Mouse (Mus musculus): ENCODE data around the gene Noxred1.
"Not testable (repeated sequence)": the region's sequence is repeated elsewhere in the genome, so short reads cannot be mapped to it uniquely, and the experiment has no call there.

Gene Noxred1

GRCm38 (mm10) chr12:87229633-87230032 lies 8.9 kb downstream of the Noxred1 start:
- DNase-seq (ENCODE audit: low spot score in 2 of 2): no peak

GRCm38 (mm10) chr12:87226801-87227200 lies 11.7 kb downstream of the Noxred1 start:
- no peak for DNase-seq (ENCODE audit: low spot score in 2 of 2)

GRCm38 (mm10) chr12:87224950-87225349 lies 13.6 kb downstream of the Noxred1 start:
- no peak for DNase-seq (ENCODE audit: low spot score in 2 of 2)

GRCm38 (mm10) chr12:87219362-87219761 lies 19.2 kb downstream of the Noxred1 start:
- DNase-seq (ENCODE audit: low spot score in 2 of 2): no peak

- no peak for DNase-seq (ENCODE audit: low spot score in 2 of 2)
Measured at GRCm38 (mm10) chr12:87217596-87217995, 20.9 kb downstream of the Noxred1 start.

GRCm38 (mm10) chr12:87216053-87216452 lies 22.5 kb downstream of the Noxred1 start:
- no peak for DNase-seq (ENCODE audit: low spot score in 2 of 2)

- no peak for DNase-seq (ENCODE audit: low spot score in 2 of 2)
Measured at GRCm38 (mm10) chr12:87212844-87213606, 25.5 kb downstream of the Noxred1 start.

GRCm38 (mm10) chr12:87205789-87206188 lies 32.7 kb downstream of the Noxred1 start:
- not testable (repeated sequence) for DNase-seq (ENCODE audit: low spot score in 2 of 2)

- DNase-seq (ENCODE audit: low spot score in 2 of 2): no peak
Measured at GRCm38 (mm10) chr12:87201694-87202093, 36.8 kb downstream of the Noxred1 start.

- DNase-seq (ENCODE audit: low spot score in 2 of 2): peak; percentile 69 to 83
Measured at GRCm38 (mm10) chr12:87199973-87200586, 38.5 kb downstream of the Noxred1 start, which contains the start of gene Tmed8. Gene Tmed8 (minus strand): TSS chr12:87200454.

GRCm38 (mm10) chr12:87199206-87199972 lies 39.1 kb downstream of the Noxred1 start, which contains the start of gene Samd15:
Gene Samd15 (plus strand): TSS chr12:87199723.
- DNase-seq (ENCODE audit: low spot score in 2 of 2): peak; percentile 56 to 58

GRCm38 (mm10) chr12:87198792-87199191 lies 39.7 kb downstream of the Noxred1 start:
- DNase-seq (ENCODE audit: low spot score in 2 of 2): no peak

- DNase-seq (ENCODE audit: low spot score in 2 of 2): no peak
Measured at GRCm38 (mm10) chr12:87196310-87196709, 42.2 kb downstream of the Noxred1 start.

GRCm38 (mm10) chr12:87195069-87195468 lies 43.5 kb downstream of the Noxred1 start:
- no peak for DNase-seq (ENCODE audit: low spot score in 2 of 2)

GRCm38 (mm10) chr12:87193008-87193407 lies 45.5 kb downstream of the Noxred1 start:
- DNase-seq (ENCODE audit: low spot score in 2 of 2): no peak

- no peak for DNase-seq (ENCODE audit: low spot score in 2 of 2)
Measured at GRCm38 (mm10) chr12:87177631-87178030, 60.9 kb downstream of the Noxred1 start.

- no peak for DNase-seq (ENCODE audit: low spot score in 2 of 2)
Measured at GRCm38 (mm10) chr12:87175194-87175946, 63.2 kb downstream of the Noxred1 start.
